Mouse (Mus musculus): ENCODE results near the gene Insig2. TPM values are rescaled to one million over a fixed set of nuclear protein-coding genes. Genes with fewer than 3 reads are reported as not detected.

The Insig2 gene
- total RNA-seq, 2 experiments from 2014 or later = 35.3 to 44.2 TPM

- DNase-seq = peak; percentile 7
Measured at GRCm38 (mm10) chr1:121326591-121327343, 5.6 kb downstream of the Insig2 start.

- DNase-seq = no peak
Measured at GRCm38 (mm10) chr1:121323501-121323900, 8.9 kb downstream of the Insig2 start.

- no peak for DNase-seq
Measured at GRCm38 (mm10) chr1:121314766-121315428, 17.5 kb downstream of the Insig2 start.

GRCm38 (mm10) chr1:121313181-121313580 lies 19.2 kb downstream of the Insig2 start:
- DNase-seq = no peak

GRCm38 (mm10) chr1:121312326-121312725 lies 20.1 kb downstream of the Insig2 start:
- DNase-seq = no peak

GRCm38 (mm10) chr1:121296717-121297255 lies 35.6 kb downstream of the Insig2 start:
- DNase-seq = no peak

- DNase-seq = no peak
Measured at GRCm38 (mm10) chr1:121293571-121293970, 38.8 kb downstream of the Insig2 start.

GRCm38 (mm10) chr1:121290841-121291240 lies 41.5 kb downstream of the Insig2 start:
- no peak for DNase-seq

GRCm38 (mm10) chr1:121290340-121290739 lies 42.0 kb downstream of the Insig2 start:
- DNase-seq = no peak

GRCm38 (mm10) chr1:121284197-121284596 lies 48.2 kb downstream of the Insig2 start:
- DNase-seq = no peak

- DNase-seq = no peak
Measured at GRCm38 (mm10) chr1:121280501-121280900, 51.9 kb downstream of the Insig2 start.

GRCm38 (mm10) chr1:121278370-121278769 lies 54.0 kb downstream of the Insig2 start:
- no peak for DNase-seq

GRCm38 (mm10) chr1:121277466-121277865 lies 54.9 kb downstream of the Insig2 start:
- no peak for DNase-seq

- DNase-seq = no peak
Measured at GRCm38 (mm10) chr1:121275961-121276506, 56.4 kb downstream of the Insig2 start.

- no peak for DNase-seq
Measured at GRCm38 (mm10) chr1:121260171-121260741, 72.1 kb downstream of the Insig2 start.

Other genes starting within 250 kb of the Insig2 start
- gene Ccdc93, start 98.5 kb upstream of the Insig2 start, total RNA-seq (2021) = 10 to 100 TPM; 11.2 to 13.0 TPM
- gene Htr5b, start 195.9 kb upstream of the Insig2 start, total RNA-seq (2021) = not detected
- 10 to 100 TPM; 22.7 to 23.5 TPM for gene Ddx18, start 235.4 kb upstream of the Insig2 start, total RNA-seq (2021)

All from heart, postnatal 4 days (tissue).